ENCODE assay signal across 13 mouse cellular contexts in the genomic region with DNA sequence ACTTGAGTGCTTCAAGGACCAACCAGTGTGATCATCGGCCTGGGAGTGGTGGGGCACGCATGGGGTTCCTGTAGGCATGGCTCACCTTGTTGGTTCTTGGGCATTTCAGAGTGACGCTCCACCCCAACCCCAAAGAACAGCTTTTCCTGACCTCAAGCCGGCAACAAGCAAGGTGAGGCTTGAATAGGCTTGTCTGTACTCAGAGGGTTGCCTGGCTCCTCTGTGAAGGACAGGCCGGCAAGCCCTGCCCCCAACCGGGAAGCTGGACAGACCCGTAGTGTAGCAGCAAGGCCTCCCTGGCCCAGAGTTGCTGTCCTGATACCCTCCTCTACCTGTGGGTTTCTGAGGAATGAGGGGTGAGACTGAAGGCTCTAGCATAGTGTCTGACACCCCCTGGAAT.
"Had no signal": no experiment of that assay in that cellular context is flagged by ENCODE, and none has a peak within 500 bp of the region (broad histone marks: within the 10 kb centered on the region; RNA-seq: fewer than 3 reads in every experiment).

No protein-coding gene starts in this region.

- H3K27me3 ChIP-seq: limb, embryonic 12.5 days had no signal

- H3K27ac ChIP-seq: kidney, postnatal 0 days; limb, embryonic 12.5 days; liver, embryonic 14.5 days; midbrain, embryonic 12.5 days had no signal

- H3K4me3 ChIP-seq: limb, embryonic 12.5 days; midbrain, embryonic 12.5 days had no signal

- H3K36me3 ChIP-seq: limb, embryonic 12.5 days; midbrain, embryonic 12.5 days had no signal

- ATAC-seq: intestine, embryonic 16.5 days had no signal

- H3K9me3 ChIP-seq: limb, embryonic 12.5 days; midbrain, embryonic 12.5 days had no signal

- H3K9ac ChIP-seq: limb, embryonic 12.5 days; liver, embryonic 14.5 days; midbrain, embryonic 12.5 days had no signal

- H3K4me2 ChIP-seq: limb, embryonic 12.5 days; midbrain, embryonic 12.5 days had no signal

- DNase-seq: kidney, adult 9 months; layer of hippocampus, adult 9-11 months; layer of hippocampus, postnatal 36 days; retina, postnatal 1 day; right cerebral cortex, postnatal 4 days; spleen, adult 18-20 months; thymus, adult 18-20 months; thymus, postnatal 25 days had no signal
